Mouse (Mus musculus) brown adipose tissue, adult 24 weeks (tissue): ENCODE results near the gene Neu1. TPM values are rescaled to one million over a fixed set of nuclear protein-coding genes. Genes with fewer than 3 reads are reported as not detected.

Experiments used
- H3K27ac ChIP-seq: fragments of 200-500 bp; replicated peaks from 2 replicates; pipeline ENCODE4 v1.5.1; 2012; ENCODE audit warnings: low read depth, mild to moderate bottlenecking, low read length
- H3K4me1 ChIP-seq: fragments of 200-500 bp; 2 replicates; pipeline ENCODE4 v1.6.1; 2012; ENCODE audit warnings: low read length, mixed read lengths; ENCODE audit not compliant: control insufficient read depth, insufficient read depth, insufficient read length
- H3K4me3 ChIP-seq: fragments of 200-500 bp; 2 replicates; pipeline ENCODE4 v1.5.1; 2012; ENCODE audit warnings: low read depth, mild to moderate bottlenecking, low read length, moderate library complexity; ENCODE audit not compliant: insufficient read depth
- polyA plus RNA-seq: library from polyadenylated mRNA; stranded (reverse); fragments of >200 nt; gene quantifications from 2 replicates; pipeline ENCODE4 v1.2.4, GENCODE M21; 2012; ENCODE audit not compliant: missing spikeins, insufficient read depth, insufficient read length

Gene Neu1
- polyA plus RNA-seq, result 9.1 and 10.2 TPM in 2 replicates

DNA sequence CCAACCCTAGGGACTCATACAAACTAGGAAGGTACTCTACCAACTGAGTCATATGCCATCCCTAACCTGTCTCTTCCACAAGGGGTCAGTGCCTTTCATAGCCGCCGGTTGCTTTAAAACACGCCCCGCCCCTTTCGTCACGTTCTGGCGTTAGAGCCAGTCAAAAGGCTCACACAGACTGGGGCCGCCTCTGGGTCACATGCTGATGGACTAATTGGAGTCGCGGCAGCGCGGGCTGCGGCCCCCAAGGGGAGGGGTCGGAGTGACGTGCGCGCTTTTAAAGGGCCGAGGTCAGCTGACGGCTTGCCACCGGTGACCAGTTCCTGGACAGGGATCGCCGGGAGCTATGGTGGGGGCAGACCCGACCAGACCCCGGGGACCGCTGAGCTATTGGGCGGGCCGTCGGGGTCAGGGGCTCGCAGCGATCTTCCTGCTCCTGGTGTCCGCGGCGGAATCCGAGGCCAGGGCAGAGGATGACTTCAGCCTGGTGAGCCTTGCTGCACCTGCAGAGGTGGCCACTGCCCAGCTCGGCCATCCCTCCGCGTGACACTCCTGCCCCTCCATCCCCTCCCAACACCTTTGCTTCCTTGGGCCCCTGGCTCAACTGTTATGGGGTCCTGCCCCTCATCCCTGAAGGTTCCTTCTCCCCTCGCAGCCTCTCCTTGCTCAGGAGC is at the start of gene Neu1:
TSS of gene Neu1 (plus strand) at position 193 of the 674 bp plus-strand sequence.
- Histone ChIP-seq H3K4me3 (peak within 1 kb of the TSS; percentile 93), H3K27ac (peak within 1 kb of the TSS; percentile 76), H3K4me1 (peaks cover 8% of the 10 kb centered on the region)

DNA sequence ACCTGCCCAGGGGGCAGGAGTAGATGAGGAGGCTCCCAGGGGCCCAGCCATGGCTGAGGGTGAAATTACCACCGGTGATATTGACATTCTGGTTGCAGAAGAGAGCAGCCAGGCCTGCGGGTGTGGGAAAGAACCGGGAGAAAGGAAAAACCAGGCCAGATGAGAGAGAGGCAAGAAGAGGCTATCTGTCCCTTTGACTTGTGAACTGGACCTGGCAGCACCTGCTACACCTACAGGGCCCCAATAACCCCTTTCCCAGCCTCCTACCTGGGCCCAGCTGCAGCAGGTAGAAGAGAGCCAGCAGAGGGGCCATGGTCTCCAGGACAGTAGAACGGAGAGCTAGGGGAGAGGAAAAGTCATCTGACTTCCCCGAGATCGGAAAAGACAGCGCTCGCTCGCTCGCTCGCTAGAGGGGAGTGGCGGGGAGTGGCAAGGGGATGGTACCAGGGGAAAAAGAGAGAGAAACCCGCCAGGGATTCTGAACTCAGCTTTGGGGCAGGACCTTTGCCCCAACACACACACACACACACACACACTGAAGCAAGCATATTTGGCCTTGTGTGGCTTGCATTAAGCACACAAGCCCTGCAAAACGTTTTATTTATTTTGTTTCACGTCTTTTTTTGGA is 49.3 kb upstream of the Neu1 start, which contains the start of gene Gm20547:
TSS of gene Gm20547 (minus strand) at position 360 of the 628 bp plus-strand sequence.
- H3K27ac ChIP-seq, result no peak within 1 kb of the TSS
- H3K4me3 ChIP-seq, result peak within 1 kb of the TSS; percentile 26; the same call in 1 of the 2 replicates

DNA sequence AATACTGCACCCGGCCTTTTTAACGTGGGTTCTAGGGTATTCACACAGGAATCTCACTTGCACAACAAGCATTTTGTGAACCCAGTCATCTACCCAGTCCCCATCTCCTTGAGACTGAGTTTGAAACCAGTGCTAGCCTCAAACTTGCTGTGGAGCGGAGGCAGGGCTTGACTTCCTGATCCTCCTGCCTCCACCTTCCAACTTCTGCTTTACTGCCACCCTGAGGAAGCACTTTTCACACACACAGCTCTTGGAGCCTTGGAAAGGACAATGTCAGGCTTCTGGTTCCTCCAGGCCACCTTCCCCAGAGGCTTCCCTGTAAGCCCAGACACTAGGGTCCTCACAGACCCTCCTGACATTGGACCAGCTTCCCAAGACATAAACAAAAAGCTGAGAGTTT is 47.7 kb upstream of the Neu1 start:
- Histone ChIP-seq H3K4me3 (no peak overlapping the region), H3K27ac (no peak overlapping the region), H3K4me1 (0 out of 2 replicates have a peak, but pooled peaks cover 2% of the 10 kb centered on the region)

More for the DNA sequence above, 49.3 kb upstream of the Neu1 start, which contains the start of gene Gm20547:
- H3K4me1 ChIP-seq, result 0 out of 2 replicates have a peak, but pooled peaks cover 2% of the 10 kb centered on the region

DNA sequence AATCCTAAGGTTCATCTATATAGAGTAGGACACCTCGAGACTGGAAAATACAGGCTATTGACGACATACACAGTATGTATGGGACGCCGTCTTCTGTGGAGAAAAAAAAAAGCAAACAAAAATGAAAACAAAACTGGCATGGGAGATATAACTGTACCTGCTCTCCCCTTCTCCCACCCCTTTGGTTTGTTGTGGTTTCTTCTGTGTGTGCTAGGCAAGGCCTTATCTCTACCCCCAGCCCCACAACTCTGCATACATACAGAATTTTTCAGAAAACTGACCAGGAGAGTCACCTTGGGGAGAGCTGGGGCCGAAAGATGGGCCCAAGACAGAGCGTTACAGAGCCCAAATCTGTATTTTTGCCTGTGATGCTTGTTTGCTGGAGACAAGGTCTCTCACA is 46.3 kb upstream of the Neu1 start:
- Histone ChIP-seq H3K27ac (no peak overlapping the region), H3K4me3 (no peak overlapping the region), H3K4me1 (0 out of 2 replicates have a peak, but pooled peaks cover 2% of the 10 kb centered on the region)

DNA sequence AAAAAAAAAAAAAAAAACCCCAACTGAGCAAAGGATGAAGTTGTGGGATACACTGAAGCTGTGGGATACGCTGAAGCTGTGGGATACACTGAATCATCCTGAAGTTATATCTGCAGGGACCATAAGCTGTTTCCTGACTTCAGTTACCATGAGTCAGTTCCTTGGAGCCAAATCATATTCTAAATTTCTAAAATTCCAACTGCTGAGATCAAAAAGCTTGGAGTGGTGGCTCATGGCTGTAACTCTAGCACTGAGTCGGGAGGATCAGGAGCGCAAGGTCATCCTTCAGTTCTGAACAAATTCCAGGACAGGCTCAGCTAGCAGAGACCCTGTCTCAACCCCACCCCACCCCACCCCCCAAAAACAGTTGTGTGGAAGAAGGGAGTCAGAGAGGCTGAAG is 45.4 kb upstream of the Neu1 start:
- no peak overlapping the region for H3K27ac ChIP-seq
- no peaks in the 10 kb centered on the region for H3K4me1 ChIP-seq
- no peak overlapping the region for H3K4me3 ChIP-seq

DNA sequence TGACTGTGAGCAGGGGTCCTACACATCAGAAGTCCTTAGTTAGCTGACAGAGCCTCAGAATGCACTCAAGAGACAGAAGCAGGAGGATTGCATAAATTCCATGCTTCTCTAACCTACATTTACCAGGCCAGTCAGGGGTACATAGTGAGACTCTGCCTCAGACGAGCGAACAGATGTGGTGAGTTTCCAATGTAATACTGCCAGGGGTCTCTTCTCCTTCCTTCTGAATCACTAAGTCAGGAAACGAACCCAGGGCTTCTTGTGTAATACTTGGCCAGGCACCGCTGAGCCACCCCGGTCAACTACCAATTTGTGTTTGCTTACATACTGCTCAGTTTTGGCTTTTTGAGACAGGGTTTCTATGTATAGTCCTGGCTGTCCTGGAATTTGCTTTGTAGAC is 43.1 kb upstream of the Neu1 start:
- H3K27ac ChIP-seq, result no peak overlapping the region

DNA sequence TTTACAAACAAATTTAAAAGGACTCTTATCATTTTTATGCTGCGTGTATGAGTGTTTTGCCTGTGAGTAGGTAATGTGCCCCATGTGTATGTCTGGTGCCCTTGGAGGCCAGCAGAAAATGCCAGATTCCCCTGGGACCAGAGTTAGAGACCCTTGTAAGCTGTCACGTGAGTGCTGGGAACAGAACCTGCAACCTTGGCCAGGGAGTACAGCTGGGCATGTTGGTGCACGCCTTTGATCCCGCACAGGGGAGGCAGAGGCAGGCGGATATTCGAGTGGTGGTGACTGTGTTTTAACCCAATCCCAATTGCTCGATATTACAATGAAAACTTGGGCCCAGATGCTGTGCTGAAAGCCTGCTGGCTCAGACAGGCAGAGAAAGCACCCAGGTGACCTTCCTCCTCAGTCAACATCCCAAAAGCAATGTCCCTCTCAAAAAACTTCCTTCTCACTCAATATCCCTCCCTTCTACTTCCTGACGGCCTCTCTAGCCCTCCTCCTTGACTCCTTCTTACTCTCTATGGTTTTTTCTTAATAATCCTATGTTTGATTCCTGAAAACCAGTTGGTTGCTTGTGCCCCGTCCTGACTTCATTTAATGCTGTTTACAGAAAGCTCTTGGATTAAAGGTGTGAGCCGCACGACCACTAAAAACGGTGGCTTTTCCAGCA is 40.8 kb upstream of the Neu1 start:
- no peak overlapping the region for H3K4me3 ChIP-seq
- no peaks in the 10 kb centered on the region; the same call in 1 of the 2 replicates for H3K4me1 ChIP-seq
- H3K27ac ChIP-seq, result no peak overlapping the region

More for the DNA sequence above, 43.1 kb upstream of the Neu1 start:
- Histone ChIP-seq H3K4me3 (no peak overlapping the region), H3K4me1 (no peaks in the 10 kb centered on the region)

DNA sequence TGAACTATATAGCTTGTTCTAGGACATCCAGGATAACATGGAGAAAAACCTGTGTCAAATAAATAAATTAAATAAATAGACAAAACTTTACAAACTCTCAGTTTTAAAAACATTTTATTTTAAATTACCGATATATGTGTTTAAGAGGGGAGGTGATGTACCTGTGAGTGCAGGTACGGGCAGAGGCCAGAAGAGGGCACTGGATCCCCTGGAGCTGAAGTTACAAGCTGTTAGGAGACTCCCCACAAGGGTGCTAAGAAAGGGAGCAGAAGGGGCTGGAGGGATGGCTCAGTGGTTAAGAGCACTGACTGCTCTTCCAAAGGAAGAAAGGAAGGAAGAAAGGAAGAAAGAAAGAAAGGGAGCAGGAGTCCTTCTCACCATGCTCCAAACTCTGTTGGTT is 39.7 kb upstream of the Neu1 start:
- Histone ChIP-seq H3K4me1 (no peaks in the 10 kb centered on the region; the same call in 1 of the 2 replicates), H3K4me3 (no peak overlapping the region), H3K27ac (no peak overlapping the region)

DNA sequence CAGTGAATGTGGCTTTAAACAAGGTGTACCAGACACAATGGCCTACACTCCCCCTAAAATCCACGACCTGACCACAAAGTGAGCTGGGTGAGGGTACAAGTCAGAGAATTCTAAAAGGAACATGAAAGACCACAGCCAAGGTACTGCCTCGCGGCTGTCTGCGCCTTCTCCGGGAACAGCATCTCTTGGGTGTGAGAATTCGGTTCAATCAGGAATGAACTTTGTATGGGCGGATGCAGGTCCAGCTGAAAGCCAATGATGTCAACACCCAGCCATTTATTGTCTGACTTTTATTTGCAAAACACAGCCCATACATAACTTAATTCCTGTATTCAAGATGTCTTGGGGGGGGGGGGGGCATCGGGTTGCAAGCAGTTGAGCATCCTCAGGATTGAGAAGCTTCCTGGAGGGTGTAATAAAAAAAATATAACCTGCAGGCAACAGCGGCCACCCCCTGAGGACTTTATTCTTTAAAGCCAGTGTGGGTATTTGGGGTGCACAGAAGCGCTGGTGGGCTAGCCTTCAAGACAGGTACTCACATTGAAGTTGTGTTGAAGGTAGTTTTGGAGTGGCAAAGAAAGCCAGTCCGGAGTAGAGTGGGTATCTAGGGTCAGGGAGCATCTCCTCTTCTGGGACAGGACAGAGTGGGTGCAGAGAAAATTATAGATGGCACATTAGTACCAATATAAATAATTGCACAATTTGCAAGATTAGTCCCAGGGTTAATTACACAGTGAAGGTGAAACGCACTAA is 37.8 kb upstream of the Neu1 start:
- Histone ChIP-seq H3K27ac (peak overlapping the region; percentile 80), H3K4me1 (peaks cover 3% of the 10 kb centered on the region; the same call in 1 of the 2 replicates), H3K4me3 (no peak overlapping the region)

DNA sequence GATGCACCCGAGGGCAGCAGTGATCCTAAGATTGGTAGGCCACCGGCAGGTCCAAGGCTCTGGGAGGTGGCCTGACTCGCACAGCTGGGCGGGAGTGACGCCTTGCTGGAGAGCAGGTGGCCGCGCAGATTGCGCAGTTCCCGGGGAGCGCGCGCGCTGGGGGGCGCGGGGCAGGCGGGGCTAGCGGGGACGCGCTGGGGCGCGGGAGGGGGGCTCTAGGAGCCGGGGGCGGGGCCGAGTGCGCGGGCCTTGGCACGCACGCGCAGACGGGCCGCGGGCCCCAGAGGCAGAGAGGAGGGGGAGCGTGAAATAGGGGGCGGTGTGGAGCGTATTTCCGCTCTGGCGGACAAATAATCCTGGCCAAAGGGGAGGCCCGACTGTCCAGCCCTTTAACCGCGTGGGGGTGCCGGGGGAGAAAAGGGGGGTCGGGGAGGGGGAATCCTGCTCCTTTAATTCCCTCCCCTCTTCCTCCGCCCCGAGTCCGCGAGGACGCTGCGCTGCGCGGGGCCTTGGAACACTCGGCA is 36.9 kb upstream of the Neu1 start:
- H3K27ac ChIP-seq, result peak overlapping the region; percentile 80
- H3K4me3 ChIP-seq, result peak overlapping the region; percentile 65
- H3K4me1 ChIP-seq, result peaks cover 3% of the 10 kb centered on the region; the same call in 1 of the 2 replicates

DNA sequence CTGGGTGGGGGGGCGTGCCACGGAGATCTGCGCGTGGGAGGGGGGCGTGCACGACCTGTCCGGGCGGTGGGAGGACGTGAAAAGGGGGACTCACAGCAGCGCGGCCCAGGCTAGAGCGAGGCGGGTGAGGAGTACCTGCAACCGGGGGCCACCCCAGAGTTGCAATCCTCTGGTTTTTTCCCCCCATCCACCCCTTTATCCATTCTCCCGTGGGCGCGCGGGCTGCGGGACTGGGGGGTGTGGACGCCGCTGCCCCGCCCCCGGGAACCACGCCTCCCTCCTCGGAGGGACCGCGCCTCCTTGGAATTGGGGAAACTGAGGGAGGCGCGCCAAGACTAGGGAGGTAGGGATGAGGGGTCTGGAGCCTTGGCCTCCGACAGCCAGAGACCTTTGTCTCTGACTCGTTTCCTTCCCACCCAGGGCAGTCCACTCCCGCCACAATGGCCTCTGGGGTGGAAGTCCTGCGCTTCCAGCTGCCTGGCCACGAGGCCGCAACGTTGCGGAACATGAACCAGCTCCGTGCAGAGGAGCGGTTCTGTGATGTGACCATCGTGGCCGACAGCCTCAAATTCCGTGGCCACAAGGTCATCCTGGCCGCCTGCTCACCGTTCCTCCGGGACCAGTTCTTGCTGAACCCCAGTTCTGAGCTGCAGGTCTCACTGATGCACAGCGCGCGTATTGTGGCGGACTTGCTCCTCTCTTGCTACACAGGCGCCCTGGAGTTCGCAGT is 36.1 kb upstream of the Neu1 start:
- peaks cover 3% of the 10 kb centered on the region; the same call in 1 of the 2 replicates for H3K4me1 ChIP-seq
- no peak overlapping the region for H3K27ac ChIP-seq
- H3K4me3 ChIP-seq, result peak overlapping the region; percentile 69

DNA sequence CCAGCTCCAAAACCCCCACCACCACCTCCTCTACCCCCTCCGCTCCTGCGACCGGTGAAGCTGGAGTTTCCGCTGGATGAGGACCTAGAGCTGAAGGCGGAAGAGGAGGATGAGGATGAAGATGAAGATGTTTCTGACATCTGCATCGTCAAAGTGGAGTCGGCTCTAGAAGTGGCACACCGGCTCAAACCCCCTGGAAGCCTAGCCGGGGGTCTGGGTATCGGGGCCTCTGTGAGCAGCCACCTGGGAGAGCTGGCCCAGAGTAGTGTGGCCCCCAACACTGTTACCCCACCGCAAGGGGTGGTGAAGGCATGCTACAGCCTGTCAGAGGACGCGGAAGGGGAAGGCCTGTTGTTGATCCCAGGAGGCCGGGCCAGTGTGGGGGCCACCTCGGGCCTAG is 35.3 kb upstream of the Neu1 start:
- H3K27ac ChIP-seq, result no peak overlapping the region
- no peak overlapping the region for H3K4me3 ChIP-seq

DNA sequence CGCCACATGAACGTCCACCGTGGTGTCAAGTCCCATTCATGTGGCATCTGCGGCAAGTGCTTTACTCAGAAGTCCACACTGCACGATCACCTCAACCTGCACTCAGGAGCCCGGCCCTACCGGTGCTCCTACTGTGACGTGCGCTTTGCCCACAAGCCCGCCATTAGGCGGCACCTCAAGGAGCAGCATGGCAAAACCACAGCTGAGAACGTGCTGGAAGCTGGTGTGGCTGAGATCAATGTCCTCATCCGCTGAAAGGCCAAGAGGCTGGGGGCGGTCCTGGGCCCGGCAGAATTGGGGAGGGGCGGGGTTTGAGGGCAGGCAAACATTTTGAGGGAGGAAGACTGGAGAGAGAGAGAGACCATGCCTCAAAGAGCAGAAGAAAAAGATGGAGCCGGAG is 34.7 kb upstream of the Neu1 start:
- H3K4me1 ChIP-seq, result peaks cover 3% of the 10 kb centered on the region; the same call in 1 of the 2 replicates
- no peak overlapping the region for H3K27ac ChIP-seq
- H3K4me3 ChIP-seq, result no peak overlapping the region

More for the DNA sequence above, 35.3 kb upstream of the Neu1 start:
- H3K4me1 ChIP-seq, result peaks cover 3% of the 10 kb centered on the region; the same call in 1 of the 2 replicates
